Mouse (Mus musculus) large intestine, adult 2 months (tissue): Measurements from ENCODE around the gene Abr. TPM values are rescaled to one million over a fixed set of nuclear protein-coding genes. Genes with fewer than 3 reads are reported as not detected.

Experiments used
- polyA plus RNA-seq: library from polyadenylated mRNA; depleted of rRNA; stranded (reverse); fragments of >200 nt; gene quantifications from 2 replicates; pipeline ENCODE4 v1.2.3, GENCODE M21; 2012; rRNA removed

Gene Abr
- polyA plus RNA-seq, 1 experiment, result 89.1 TPM

Other genes starting within 250 kb of the Abr start
- 10.8 and 13.2 TPM in 2 replicates for gene Nxn, start 223.2 kb downstream of the Abr start, polyA plus RNA-seq
- gene Timm22, start 215.4 kb downstream of the Abr start, polyA plus RNA-seq, result 14.8 and 15.6 TPM in 2 replicates
- gene Bhlha9, start 50.2 kb upstream of the Abr start, polyA plus RNA-seq, result 0.09 and 0.25 TPM in 2 replicates
- gene Trarg1, start 57.5 kb upstream of the Abr start, polyA plus RNA-seq, result 1.1 and 1.4 TPM in 2 replicates
- 15.9 and 21.9 TPM in 2 replicates for gene Gosr1, start 141.3 kb upstream of the Abr start, polyA plus RNA-seq
- gene Cpd, start 224.7 kb upstream of the Abr start, polyA plus RNA-seq, result 17.5 and 22.4 TPM in 2 replicates